Mouse (Mus musculus) spleen, adult 2 months (tissue): ENCODE measurements around the gene Pdgfc.

Source experiments
- CTCF ChIP-seq: fragments of 200-500 bp; IDR thresholded peaks from 2 replicates; pipeline ENCODE4 v1.5.1; 2011; ENCODE audit warnings: mild to moderate bottlenecking, inconsistent platforms; ENCODE audit not compliant: insufficient read depth, insufficient read length, insufficient replicate concordance; ENCODE audit errors: extremely low read depth
- POLR2A ChIP-seq: fragments of 200-500 bp; IDR thresholded peaks from 2 replicates; pipeline ENCODE4 v1.6.1; 2011; ENCODE audit warnings: low read depth, low read length, inconsistent platforms

DNA sequence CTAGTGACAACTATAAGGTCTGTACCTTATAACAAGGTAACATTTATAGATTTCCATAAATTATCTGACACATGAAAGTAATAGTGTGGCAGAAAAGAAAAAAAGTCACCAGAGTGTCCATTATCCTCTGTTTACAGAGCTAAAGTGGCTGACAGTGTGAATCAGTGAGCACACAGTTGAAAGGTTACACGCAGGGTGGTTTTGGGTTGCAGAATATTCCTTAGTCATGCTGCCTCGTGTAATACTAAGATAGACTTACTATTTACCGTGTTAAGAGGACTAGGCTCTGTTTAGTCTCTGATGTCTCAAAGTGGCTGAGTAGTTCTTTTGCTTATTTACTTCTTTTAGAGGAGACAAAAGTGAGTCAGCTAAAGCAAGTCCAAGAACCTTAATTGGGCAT lies 100.8 kb downstream of the Pdgfc start:
- TF ChIP-seq CTCF = no peak
- no peak for TF ChIP-seq POLR2A
